Mouse (Mus musculus): ENCODE measurements around the gene Dnajc14.

- TF ChIP-seq CTCF (IDR thresholded peaks at IDR 0.05; ENCODE audit: control insufficient read depth, insufficient read depth, insufficient read length) (no peak), MYOG (IDR thresholded peaks at IDR 0.05; ENCODE audit: control insufficient read depth, extremely low read depth, insufficient read length) (no peak), MAX (IDR thresholded peaks at IDR 0.05) (no peak), USF1 (IDR thresholded peaks at IDR 0.05; ENCODE audit: low read depth) (no peak), CEBPB (IDR thresholded peaks at IDR 0.05; ENCODE audit: low read depth) (no peak), FOSL1 (IDR thresholded peaks at IDR 0.05; ENCODE audit: insufficient read depth, low read length, poor library complexity, severe bottlenecking) (no peak), MYOD1 (IDR thresholded peaks at IDR 0.05; ENCODE audit: control insufficient read depth, insufficient read length, low read depth) (no peak)
Observed at GRCm38 (mm10) chr10:128837400-128837799, 33.5 kb downstream of the Dnajc14 start.

All from C2C12 (cell line).